Mouse (Mus musculus): ENCODE measurements around the gene Polh.

The Polh gene

DNA sequence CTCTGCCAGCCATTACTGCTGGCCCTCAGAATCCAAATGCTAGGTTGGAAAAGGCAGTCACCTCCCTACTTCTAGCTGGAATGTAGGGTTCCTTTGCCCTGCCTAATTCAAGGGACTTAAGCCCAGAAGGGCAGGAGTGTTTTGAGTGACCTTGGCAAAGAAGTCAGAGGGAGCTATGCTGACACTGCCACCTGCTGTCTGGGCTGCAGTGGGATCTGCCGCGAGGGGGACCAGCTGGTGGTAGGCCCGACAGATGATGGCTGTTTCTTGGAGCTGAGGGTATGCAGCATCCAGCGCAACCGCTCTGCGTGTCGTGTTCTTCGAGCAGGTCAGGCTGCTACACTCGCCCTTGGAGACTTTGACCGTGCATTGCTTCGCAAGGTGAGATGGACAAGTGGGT is 35.4 kb downstream of the Polh start:
- no peak for DNase-seq

DNA sequence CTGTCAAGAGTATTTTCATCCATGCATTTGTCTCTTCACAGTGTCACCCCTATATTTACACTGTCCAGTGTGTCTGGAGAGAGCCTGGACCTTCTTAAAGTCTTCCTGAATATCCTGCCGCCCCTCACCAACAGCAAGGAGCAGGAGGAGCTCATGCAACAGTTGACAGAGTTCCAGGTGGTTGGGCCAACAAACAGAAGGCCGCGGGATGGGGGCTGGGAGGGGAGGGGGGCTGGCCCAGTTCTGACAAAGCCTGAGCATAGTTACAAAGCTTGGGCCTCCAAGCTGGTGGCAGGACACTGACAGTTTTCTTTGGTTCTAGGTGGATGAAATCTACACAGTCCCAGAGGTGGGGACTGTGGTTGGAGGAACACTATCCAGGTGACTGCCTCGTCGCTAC is 36.2 kb downstream of the Polh start:
- DNase-seq: no peak

DNA sequence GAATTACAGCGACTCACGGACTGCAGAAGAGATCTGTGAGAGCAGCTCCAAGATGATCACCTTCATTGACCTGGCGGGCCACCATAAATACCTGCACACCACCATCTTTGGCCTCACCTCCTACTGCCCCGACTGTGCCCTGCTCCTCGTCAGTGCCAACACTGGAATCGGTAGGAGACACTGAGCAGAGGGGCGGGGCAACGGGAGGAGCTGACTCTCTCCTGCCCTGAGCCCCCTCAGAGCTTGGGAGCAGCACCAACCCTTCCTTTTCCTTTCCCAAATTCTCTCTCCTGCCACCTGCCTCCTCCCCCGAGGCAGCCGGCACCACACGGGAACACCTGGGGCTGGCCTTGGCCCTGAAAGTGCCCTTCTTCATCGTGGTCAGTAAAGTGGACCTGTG is 37.0 kb downstream of the Polh start:
- DNase-seq: no peak

DNA sequence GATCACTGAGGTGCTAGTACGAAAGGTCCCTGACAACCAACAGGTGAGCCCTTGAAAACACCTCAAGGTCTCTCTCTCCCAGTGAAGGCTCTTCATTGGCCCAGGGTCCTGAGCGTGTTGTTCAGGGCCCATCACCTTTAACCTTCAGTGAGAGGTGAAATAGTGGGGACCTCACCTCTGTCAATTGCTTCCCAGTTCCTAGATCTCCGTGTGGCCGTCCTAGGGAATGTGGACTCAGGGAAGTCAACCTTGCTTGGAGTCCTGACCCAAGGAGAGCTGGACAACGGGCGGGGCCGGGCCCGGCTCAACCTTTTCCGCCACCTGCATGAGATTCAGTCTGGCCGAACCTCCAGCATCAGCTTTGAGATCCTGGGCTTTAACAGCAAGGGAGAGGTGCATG is 37.7 kb downstream of the Polh start:
- DNase-seq: no peak

DNA sequence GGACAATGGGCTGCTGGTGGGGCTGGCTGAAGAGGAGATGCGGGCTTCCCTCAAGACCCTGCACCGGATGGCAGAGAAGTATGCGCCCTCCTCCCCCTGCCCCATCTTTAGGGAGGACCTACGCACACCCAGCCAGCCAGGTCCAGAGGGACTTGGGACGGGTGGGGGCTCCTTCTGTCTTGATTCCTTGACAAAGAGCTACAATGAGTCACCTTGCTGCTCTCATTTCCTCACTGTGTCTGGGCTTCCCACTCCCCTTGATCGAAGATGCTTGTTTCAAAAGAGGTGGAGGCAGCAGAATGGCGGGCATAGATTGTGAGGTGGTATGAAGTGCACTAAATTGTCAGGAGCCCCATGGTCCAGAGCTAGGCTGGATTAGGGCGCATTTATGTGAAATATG is 38.1 kb downstream of the Polh start:
- DNase-seq: no peak

DNA sequence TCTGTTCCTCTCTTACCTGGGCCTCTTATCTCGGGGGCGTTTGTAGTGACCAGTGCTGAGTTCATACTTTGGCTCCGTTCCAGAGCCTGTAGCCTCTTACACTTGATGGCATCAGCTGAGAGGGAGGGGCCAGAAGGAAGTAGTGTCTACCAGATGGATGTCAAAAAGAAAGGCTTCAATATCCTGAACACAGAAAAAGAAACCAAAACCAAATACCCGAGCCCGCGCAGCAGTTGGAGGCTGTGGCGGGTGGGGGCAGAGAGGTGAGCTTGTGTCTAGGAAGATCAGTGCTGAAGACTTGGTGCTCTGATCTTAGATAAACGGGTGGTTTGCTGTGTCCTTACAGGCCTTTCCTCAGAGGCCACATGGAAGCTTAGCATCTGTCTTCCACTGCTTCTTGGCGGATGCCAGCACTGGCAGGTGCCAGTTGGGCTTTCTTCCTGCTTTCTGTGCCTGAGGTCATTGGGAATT is 39.5 kb downstream of the Polh start:
- no peak for DNase-seq

DNA sequence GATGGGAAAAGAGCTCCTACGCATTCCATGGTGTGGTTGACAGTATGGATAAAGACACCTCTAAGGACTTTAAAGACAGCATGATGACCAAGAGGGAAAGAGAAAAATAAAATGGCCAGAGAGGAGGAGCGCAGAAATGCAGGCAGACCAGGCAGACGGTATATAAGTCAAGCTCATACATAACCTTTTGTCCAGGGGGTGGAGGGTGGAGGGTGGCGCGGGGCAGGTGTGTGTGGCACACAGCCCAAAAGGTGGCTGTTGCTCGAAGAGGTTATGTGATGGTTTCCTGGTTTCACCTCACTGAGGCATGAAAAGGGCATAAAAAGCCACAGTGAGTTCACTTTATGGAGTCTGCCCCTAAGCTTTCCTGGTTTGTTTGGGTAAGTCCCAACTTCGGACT is 39.9 kb downstream of the Polh start:
- DNase-seq: no peak

DNA sequence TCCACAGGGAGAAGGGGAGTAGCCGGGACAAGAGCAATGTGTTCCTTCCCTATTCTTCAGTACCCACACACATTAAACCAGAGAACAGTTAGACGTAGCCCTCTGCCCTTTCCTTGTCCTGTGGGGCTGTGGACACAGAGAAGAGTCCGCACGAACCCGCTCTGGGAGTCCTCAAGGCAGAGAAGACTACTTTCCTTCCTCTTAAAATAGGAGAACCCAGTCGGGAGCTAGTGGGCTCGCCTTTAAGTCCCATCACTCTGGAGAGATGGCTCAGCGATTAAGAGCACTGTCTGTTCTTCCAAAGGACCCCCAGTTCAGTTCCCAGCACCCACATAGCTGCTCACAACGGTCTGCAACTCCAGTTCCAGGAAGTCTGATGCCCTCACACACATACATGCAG is 40.7 kb downstream of the Polh start:
- no peak for DNase-seq

DNA sequence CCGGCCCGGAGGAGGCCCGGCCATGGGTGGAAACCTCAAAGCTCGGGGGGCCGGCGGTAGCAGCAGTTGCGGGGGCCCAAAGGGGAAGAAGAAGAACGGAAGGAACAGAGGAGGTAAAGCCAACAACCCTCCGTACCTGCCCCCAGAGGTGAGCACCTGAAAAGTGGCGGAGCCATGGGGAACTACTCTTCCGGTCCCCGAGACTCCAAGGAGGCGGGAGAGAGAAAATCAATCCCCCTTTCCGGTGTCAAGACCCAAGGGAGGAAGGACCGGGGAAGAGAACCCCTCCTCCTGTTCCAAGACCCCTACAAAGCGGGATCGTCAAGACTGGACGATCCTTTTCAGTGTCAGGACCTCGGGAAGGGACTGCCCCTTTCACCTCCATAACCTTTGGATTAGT is 41.3 kb downstream of the Polh start:
- DNase-seq: no peak

DNA sequence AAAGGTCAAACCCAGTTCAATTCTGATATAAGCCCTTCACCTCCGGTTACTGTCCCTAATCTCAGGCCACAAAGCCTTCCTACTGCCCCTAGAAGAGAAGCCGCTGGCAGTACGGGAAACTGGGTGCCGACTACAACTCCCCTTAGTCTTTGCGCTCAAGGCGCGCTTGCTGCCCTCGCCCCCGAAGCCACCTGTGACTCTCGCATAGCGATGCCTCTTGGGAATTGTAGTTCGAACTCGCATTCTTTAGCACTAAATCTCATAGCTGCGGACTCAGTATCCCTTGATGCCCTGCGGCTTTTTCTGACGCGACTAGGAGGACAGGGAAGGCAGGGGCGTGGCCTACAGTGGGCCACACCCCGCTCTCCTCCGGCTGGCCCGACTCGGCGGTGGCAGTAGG is 41.8 kb downstream of the Polh start, which contains the start of gene Gtpbp2:
TSS of gene Gtpbp2 (plus strand) at position 347 of the 400 bp plus-strand sequence.
- peak; percentile 95 to 99 for DNase-seq

DNA sequence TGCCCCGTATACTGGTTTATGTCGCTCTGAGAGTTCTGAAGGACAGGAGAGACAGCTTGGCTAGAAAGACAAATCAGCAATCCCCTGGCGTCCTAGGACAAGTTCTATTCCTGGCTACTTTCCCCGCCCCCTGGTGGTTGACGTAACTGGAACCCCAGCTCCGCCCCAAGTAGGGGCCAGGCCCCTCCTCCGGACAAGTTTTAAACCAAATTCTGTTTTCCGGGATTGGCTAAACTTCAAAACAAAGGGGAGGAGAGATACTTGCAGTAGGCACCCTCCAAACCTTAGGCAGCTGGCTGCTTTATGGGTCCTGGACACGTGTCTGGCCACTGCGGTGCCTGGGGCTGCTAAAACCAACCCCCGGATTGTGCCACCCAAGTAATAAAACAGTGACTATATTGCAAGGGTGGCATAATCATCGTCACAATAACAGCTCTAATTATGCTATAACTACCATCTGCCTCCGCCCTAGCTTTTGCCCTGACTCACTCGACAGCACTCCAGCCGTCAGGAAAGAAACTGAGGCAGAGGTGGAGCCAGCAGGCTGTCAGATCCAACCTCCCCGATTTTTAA is 42.3 kb downstream of the Polh start:
- peak; percentile 84 for DNase-seq

DNA sequence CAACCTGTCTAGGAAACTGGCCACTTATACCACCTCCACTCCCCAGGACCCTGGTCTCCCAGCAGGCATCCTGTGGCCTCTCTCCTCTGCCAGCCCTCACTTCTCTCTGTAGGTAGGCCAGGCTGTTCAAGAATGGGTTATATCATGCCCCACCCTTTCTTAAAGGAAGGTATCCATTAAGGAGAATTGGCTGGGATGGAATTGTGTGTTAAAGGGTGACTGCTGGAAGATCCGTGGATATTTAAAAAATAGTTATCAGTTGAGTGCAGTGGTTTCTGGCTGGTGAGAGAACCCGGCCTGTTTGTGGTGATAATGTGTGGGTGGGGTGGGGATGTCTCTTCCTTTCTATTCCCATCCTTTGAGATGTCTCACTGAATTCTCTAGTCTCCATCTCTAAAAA is 43.2 kb downstream of the Polh start:
- DNase-seq: no peak

DNA sequence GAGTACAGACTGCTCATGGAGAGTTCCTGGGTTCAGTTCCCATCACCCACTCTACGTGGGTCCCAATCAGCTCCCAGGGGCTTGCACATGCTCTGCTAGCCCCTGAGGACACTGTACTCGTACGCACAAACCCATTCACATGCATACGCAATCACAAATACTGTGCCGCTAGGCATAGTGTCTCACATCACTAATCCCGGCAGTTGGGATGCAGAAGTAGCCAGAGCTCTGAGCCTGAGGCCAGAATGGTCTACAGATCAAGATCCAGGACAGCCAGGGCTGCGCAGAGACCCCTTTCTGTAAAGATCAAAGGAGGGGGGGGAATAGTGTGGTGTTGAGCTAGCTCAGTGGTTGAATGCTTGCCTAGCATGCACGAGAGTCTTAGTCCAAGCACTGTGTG is 45.3 kb downstream of the Polh start:
- no peak for DNase-seq

DNA sequence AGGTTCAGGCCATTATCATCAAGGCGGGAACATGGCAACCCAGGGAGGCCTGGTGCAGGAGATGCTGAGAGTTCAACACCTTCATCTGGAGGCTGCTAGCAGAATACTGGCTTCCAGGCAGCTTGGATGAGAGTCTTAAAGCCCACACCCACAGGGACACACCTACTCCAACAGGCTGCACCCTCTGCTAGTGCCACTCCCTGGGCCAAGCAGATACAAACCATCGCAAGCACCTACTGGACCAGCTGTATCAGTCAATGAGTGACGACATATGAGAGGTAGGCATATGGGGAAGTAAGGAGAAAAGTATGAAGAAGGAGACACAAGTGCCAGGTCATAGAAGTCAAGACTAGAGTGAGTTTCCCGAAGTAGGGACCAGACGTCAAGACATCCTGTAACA is 45.8 kb downstream of the Polh start:
- no peak for DNase-seq

DNA sequence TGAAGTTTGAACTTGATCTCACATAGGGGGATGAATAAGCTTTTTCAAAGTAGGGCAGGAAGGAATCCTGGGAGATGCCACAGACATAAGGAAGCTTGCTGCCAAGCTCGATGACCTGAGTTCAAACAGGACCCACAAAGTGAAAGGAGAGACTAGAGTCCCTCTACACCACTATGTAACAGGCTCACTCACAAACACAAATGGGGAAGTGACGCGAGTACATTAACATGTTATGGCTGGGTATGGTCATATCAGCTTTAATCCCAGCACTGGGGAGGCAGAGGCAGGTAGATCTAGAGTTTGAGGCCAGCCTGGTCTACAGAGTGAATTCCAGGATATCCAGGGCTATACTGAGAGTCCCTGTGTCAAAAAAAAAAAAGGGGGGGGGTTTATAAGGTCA is 48.1 kb downstream of the Polh start:
- no peak for DNase-seq

DNA sequence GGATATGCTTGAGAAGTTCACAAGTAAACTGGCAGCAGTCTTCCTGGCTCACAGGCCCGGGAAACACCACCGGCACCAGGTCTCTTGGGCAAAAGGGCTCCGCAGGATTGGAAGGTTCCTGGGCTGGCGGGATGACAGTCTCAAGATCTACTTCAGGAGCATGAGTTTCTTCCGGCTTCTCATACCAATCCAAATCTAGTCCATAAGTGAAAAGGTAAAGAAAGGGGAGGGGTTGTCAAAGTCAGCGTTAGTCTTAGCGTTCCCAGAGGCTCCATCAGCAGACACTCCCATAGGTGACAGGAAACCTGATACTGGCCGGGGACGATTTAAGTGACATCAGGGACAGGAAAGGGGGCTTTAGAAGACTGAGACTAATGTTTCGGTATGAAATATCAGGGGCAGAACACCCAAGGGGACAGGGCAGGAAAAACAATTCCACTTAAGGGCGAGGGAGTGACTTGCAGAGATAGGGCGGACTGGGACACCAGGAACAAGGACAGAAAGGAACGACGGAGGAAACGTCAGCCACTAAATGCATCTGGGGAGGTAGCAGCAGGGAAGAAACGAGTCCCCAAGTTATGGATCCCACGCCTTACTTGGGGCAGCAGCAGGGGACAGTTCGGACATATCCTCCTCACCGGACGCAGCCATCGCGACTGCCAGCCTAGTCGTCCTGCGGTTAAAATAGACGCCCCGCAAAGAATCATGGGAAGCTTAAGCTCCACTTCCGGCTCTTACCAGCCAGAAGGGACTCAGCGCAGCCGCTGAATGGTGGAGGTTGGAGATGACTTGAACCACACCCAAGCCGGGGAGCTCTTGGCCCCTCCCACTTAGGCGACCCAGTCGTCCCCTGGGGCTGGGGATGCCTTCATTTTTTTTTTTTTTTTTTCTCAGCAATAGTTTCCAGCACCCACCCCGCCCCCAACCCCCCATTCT is 49.3 kb downstream of the Polh start, which contains the start of gene Mad2l1bp:
TSS of gene Mad2l1bp (minus strand) at position 707 of the 936 bp plus-strand sequence.
- peak; percentile 84 to 89 for DNase-seq

DNA sequence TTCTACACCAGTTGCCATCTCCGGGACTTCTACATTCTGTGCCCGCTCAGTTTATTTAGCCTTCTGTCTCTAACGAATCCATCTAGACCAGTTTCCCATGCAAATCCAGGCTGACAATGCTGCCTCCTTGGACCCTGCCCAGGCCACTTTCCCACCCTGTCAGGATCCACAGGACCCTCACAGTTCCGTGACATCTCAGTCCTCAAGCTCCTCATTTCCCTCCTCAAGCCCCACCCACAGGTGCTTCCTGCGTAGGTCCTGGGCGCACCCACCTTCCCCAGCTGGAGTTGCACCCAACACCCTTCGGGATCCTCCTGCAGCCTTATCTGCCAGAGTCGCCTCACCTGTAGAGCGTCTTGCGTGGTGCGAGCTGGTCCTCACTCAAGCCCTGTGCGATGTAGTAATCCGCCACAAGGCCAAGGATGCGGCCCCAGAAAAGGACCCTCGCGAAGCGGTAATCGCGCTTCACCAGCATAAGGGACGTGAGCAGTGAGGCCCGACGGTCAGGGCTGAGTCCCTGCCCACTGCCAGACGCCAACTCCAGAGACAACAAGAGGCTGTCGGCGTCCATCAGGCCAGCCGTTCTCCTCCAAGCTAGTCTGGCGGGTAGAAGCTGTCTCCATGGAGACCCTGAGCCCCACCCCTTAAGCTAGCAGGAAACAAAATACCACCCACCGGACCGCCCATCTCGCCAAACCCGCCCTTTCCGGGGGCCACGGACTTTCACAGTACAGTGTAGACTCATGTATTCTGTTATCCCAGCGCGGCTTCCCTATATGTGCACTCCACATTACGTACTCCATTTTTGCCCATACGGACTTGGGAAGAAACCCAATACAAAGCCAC is 58.6 kb downstream of the Polh start, which contains the start of gene Rsph9:
TSS of gene Rsph9 (minus strand) at position 639 of the 846 bp plus-strand sequence.
- DNase-seq: no peak

DNA sequence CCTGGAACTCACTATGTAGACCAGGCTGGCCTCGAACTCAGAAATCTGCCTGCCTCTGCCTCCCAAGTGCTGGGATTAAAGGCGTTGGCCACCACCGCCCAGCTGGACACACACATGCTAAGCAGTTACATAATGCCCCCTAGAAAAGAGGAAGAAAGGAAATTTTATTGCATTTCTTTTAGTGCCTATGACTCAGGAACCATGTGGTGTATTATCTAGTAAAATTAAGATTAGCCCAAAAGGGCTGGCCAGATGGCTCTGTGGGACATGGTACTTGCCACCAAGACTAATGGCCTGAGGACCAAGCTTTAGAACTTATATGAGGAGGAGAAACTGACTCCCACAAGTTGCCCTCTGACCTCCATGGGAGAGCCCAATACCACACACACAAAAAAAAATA is 62.6 kb downstream of the Polh start:
- DNase-seq: no peak

DNA sequence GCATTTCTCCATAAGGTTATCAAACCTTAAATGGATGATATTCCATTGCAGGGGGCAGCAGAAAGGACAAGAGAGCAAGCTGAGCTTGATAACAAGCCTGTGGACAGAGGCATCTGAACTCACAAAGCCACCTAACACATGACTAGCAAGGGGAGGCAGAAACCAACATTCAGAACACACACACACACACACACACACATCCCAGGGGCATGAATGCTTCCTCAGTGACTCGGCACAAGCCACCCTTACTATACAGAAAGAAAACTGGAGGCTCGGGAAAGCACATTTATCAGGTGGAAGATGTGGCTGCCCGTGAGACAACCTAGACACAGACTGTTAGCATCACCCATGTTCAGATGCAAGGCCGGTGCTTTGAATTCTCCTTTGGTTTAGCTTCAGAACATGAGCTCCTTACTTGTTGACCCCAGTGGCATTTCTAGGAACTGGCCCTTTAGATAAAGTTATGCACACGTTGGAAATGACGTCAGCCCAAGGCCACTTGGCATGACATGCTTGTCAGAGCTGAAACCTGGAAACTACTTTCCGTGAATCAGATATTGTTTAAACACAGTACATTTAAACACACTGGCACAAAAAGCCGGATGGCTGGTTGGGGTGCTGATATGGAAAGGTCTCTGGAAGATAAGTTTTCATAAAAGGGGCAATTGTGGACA is 63.7 kb downstream of the Polh start:
- DNase-seq: no peak

DNA sequence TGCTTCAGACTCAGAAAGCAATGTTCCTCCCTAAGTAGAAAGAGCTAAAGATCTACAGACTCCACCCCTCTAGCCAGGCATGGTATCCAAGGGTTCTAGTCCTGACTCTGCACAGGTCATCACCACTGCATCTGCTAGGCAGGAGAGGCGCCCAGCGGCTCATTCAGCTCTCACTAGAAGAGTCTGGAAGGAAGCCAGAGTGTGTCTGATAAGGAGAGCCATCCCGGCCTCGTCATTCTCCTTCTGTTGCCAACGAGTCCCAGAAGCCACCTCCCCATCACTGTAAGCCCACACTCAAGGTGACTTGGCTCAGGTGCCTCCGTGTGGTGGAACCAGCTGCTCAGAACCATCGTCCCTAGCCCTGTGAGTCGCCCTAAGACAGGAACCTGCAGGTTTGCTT is 69.6 kb downstream of the Polh start:
- DNase-seq: no peak

DNA sequence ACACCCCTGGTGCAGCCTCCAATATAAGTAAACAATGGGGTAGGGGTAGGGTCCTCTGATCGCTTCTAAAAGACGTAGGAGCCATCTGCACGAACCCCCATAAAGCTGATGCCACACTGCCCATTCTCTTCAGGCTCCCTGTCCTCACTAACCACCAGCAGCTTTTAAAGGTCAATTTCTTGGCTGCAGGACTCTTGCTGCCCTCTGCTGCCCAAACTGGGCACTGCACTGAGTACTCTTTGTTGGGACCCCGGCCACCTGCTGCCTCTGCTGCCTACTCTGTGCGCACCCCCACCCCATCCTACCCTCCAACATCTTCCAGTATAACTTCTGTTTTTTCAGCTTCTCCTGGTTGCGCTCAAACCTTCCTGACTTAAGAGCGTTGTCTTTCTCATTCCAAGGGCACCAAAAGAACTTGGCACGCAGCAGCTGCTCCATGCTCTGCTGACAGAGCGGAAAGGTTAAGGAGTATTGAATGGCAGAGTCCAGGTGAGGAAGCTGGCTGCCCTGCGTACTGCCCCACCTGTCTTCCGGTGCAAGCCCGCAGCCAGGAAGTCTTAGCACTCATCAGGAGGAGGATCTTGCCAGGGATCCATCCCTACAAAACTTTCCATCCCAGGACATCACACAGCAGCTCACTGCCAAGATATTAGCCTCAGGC is 70.3 kb downstream of the Polh start:
- peak; percentile 64 to 81 for DNase-seq
